Mouse (Mus musculus) heart, embryonic 14.5 days (tissue): Measurements from ENCODE around the gene Dgkg. TPM values are rescaled to one million over a fixed set of nuclear protein-coding genes. Genes with fewer than 3 reads are reported as not detected.

ENCODE experiments used
- ATAC-seq: fragments of 200-750 bp; cut with Nextera tagmentation; 2 replicates; pipeline ENCODE4 v1.8.0; 2017; ENCODE audit warnings: low read depth, moderate TSS enrichment; ENCODE audit not compliant: insufficient number of reproducible peaks, insufficient read depth, low FRiP score
- H3K27ac ChIP-seq, 2 experiments: fragments of 200-500 bp in 1 of 2; fragments of 300-500 bp in 1 of 2; sonication (generic) in 1 of 2; replicated peaks in 1 of 2; 2 replicates each; pipeline ENCODE4 v1.5.1; 2012 to 2014; ENCODE audit warnings: low read depth in 2 of 2, low read length in 2 of 2, control low read depth in 1 of 2, mild to moderate bottlenecking in 1 of 2, mixed read lengths in 1 of 2; ENCODE audit not compliant: control insufficient read depth in 1 of 2, insufficient read depth in 1 of 2
- H3K27me3 ChIP-seq: fragments of 300-500 bp; sonication (generic); 2 replicates; pipeline ENCODE4 v1.6.1; 2014; ENCODE audit warnings: mild to moderate bottlenecking, low read length, control low read depth; ENCODE audit not compliant: control insufficient read depth, insufficient read depth
- H3K36me3 ChIP-seq: fragments of 300-500 bp; sonication (generic); 2 replicates; pipeline ENCODE4 v1.6.1; 2014; ENCODE audit warnings: mild to moderate bottlenecking, control low read depth, low read length, mixed read lengths; ENCODE audit not compliant: control insufficient read depth, insufficient read depth
- H3K4me1 ChIP-seq, 2 experiments: fragments of 200-500 bp in 1 of 2; fragments of 300-500 bp in 1 of 2; sonication (generic) in 1 of 2; 2 replicates each; pipeline ENCODE4 v1.6.1; 2012 to 2014; ENCODE audit warnings: low read length in 2 of 2, control low read depth in 1 of 2, mixed read lengths in 1 of 2; ENCODE audit not compliant: control insufficient read depth in 2 of 2, insufficient read depth in 2 of 2
- H3K4me2 ChIP-seq: fragments of 300-500 bp; sonication (generic); 2 replicates; pipeline ENCODE4 v1.6.1; 2014; ENCODE audit warnings: mild to moderate bottlenecking, low read length
- H3K4me3 ChIP-seq, 2 experiments: fragments of 200-500 bp in 1 of 2; fragments of 300-500 bp in 1 of 2; sonication (generic) in 1 of 2; 2 replicates each; pipeline ENCODE4 v1.5.1; 2012 to 2014; ENCODE audit warnings: low read length in 2 of 2, mild to moderate bottlenecking in 2 of 2, control low read depth in 1 of 2, low read depth in 1 of 2, moderate library complexity in 1 of 2; ENCODE audit not compliant: control insufficient read depth in 1 of 2, insufficient read depth in 1 of 2
- H3K9ac ChIP-seq: fragments of 300-500 bp; sonication (generic); 2 replicates; pipeline ENCODE4 v1.6.1; 2014; ENCODE audit warnings: mild to moderate bottlenecking, low read length
- H3K9me3 ChIP-seq: fragments of 300-500 bp; sonication (generic); 2 replicates; pipeline ENCODE4 v1.6.1; 2016; ENCODE audit warnings: low read length, control low read depth; ENCODE audit not compliant: control insufficient read depth
- WGBS: fragments of 180-500 bp; shearing (Covaris S2); extraction: QIAGEN DNeasy Blood & Tissue Kit; methylation state at CpG from one replicate; pipeline ENCODE4 v1.1.7; 2014; 5-methylcytosine and 5-hydroxymethylcytosine counted together
- polyA plus RNA-seq: library from polyadenylated mRNA; unstranded; fragments of >200 nt; fragmentation: Nextera tagmentation; extraction: Ambion mirVana; gene quantifications from 2 replicates; pipeline ENCODE4 v1.2.1, GENCODE M21; 2014

Dgkg gene
- polyA plus RNA-seq, 1 experiment from 2014 or later, result 0.42 TPM

GRCm38 (mm10) chr16:22497976-22498375 lies 159.0 kb downstream of the Dgkg start:
- H3K4me1 ChIP-seq, result peaks cover 21 to 28% of the 10 kb centered on the region in 2 experiments
- 56% methylated on average over 3 of the region's 3 CpGs for WGBS

GRCm38 (mm10) chr16:22495259-22495658 lies 161.8 kb downstream of the Dgkg start:
- no peaks in the 10 kb centered on the region for H3K36me3 ChIP-seq
- peak overlapping the region; percentile 65 to 69 for H3K27ac ChIP-seq
- no peaks in the 10 kb centered on the region for H3K27me3 ChIP-seq
- no peak overlapping the region for H3K4me3 ChIP-seq
- no peak overlapping the region for H3K9ac ChIP-seq
- peaks cover 24 to 33% of the 10 kb centered on the region in 2 experiments for H3K4me1 ChIP-seq
- peak; percentile 66; the same call in 1 of the 2 replicates for ATAC-seq
- 24% methylated on average over 5 of the region's 5 CpGs for WGBS
- H3K4me2 ChIP-seq, result 0 out of 2 replicates have a peak overlapping the region, but pooled peaks have one; percentile 17
- no peaks in the 10 kb centered on the region for H3K9me3 ChIP-seq

More at GRCm38 (mm10) chr16:22497976-22498375, 159.0 kb downstream of the Dgkg start:
- Histone ChIP-seq H3K36me3 (no peaks in the 10 kb centered on the region), H3K27ac (no peak overlapping the region), H3K4me2 (no peak overlapping the region), H3K27me3 (no peaks in the 10 kb centered on the region), H3K9me3 (no peaks in the 10 kb centered on the region), H3K4me3 (no peak overlapping the region), H3K9ac (no peak overlapping the region)
- ATAC-seq, result no peak

GRCm38 (mm10) chr16:22494815-22495214 lies 162.2 kb downstream of the Dgkg start:
- H3K27ac ChIP-seq, result peak overlapping the region; percentile 65 to 69
- no peaks in the 10 kb centered on the region for H3K36me3 ChIP-seq
- WGBS, result 5% methylated on average over 5 of the region's 5 CpGs
- H3K9me3 ChIP-seq, result no peaks in the 10 kb centered on the region
- no peaks in the 10 kb centered on the region for H3K27me3 ChIP-seq
- peaks cover 28 to 37% of the 10 kb centered on the region in 2 experiments for H3K4me1 ChIP-seq
- H3K4me2 ChIP-seq, result peak overlapping the region; percentile 17; the same call in 1 of the 2 replicates
- peak; percentile 51 for ATAC-seq
- H3K9ac ChIP-seq, result no peak overlapping the region
- no peak overlapping the region for H3K4me3 ChIP-seq

GRCm38 (mm10) chr16:22493396-22493795 lies 163.6 kb downstream of the Dgkg start:
- Histone ChIP-seq H3K9ac (no peak overlapping the region), H3K4me1 (peaks cover 33 to 43% of the 10 kb centered on the region in 2 experiments), H3K27me3 (no peaks in the 10 kb centered on the region), H3K4me2 (no peak overlapping the region), H3K4me3 (no peak overlapping the region), H3K36me3 (no peaks in the 10 kb centered on the region), H3K9me3 (no peaks in the 10 kb centered on the region), H3K27ac (no peak overlapping the region)
- whole genome bisulfite sequencing, result 70% methylated on average over 4 of the region's 4 CpGs
- no peak for ATAC-seq

- Histone ChIP-seq H3K27me3 (no peaks in the 10 kb centered on the region), H3K9ac (no peak overlapping the region), H3K4me1 (peaks cover 30 to 46% of the 10 kb centered on the region in 2 experiments), H3K36me3 (no peaks in the 10 kb centered on the region), H3K27ac (no peak overlapping the region), H3K4me2 (no peak overlapping the region), H3K4me3 (no peak overlapping the region), H3K9me3 (no peaks in the 10 kb centered on the region)
- ATAC-seq, result no peak
- WGBS, result 79% methylated on average over 9 of the region's 9 CpGs
Measured at GRCm38 (mm10) chr16:22491446-22492166, 165.4 kb downstream of the Dgkg start.

- 70% methylated on average over 1 of the region's 1 CpGs for WGBS
- no peaks in the 10 kb centered on the region for H3K36me3 ChIP-seq
Measured at GRCm38 (mm10) chr16:22483900-22484299, 173.1 kb downstream of the Dgkg start.

GRCm38 (mm10) chr16:22479322-22479721 lies 177.7 kb downstream of the Dgkg start:
- Histone ChIP-seq H3K36me3 (no peaks in the 10 kb centered on the region), H3K27me3 (no peaks in the 10 kb centered on the region), H3K9me3 (no peaks in the 10 kb centered on the region), H3K9ac (no peak overlapping the region), H3K4me2 (no peak overlapping the region), H3K4me3 (no peak overlapping the region), H3K4me1 (peaks cover 3 to 5% of the 10 kb centered on the region in 2 experiments; a peak in 2 of 4 replicates), H3K27ac (no peak overlapping the region)
- WGBS, result 88% methylated on average over 8 of the region's 8 CpGs
- ATAC-seq, result no peak

More at GRCm38 (mm10) chr16:22483900-22484299, 173.1 kb downstream of the Dgkg start:
- Histone ChIP-seq H3K4me1 (peaks cover 5 to 9% of the 10 kb centered on the region in 2 experiments; a peak in 3 of 4 replicates), H3K9ac (no peak overlapping the region), H3K4me3 (no peak overlapping the region), H3K4me2 (no peak overlapping the region), H3K27ac (no peak overlapping the region), H3K9me3 (no peaks in the 10 kb centered on the region), H3K27me3 (no peaks in the 10 kb centered on the region)
- no peak for ATAC-seq
